Mouse (Mus musculus): ENCODE data around the gene Tldc2. TPM values are rescaled to one million over a fixed set of nuclear protein-coding genes. Genes with fewer than 3 reads are reported as not detected.
A peak's percentile ranks its signal among the peaks of the same experiment; 100 is the strongest.

The Tldc2 gene
- total RNA-seq, 2 experiments from 2014 or later = not detected

- DNase-seq (ENCODE audit: low spot score in 2 of 2) = no peak
These were observed 34.9 kb downstream of the Tldc2 start for GRCm38 (mm10) chr2:157121766-157122165.

GRCm38 (mm10) chr2:157125246-157125645, 38.4 kb downstream of the Tldc2 start:
- DNase-seq (ENCODE audit: low spot score in 2 of 2) = no peak

- no peak for DNase-seq (ENCODE audit: low spot score in 2 of 2)
These were observed 40.5 kb downstream of the Tldc2 start for GRCm38 (mm10) chr2:157127370-157127769.

GRCm38 (mm10) chr2:157128072-157128471, 41.2 kb downstream of the Tldc2 start:
- DNase-seq (ENCODE audit: low spot score in 2 of 2) = peak in 1 of 2 experiments; percentile 29

- DNase-seq (ENCODE audit: low spot score in 2 of 2) = no peak
These were observed 42.2 kb downstream of the Tldc2 start for GRCm38 (mm10) chr2:157129096-157129495.

GRCm38 (mm10) chr2:157129601-157130164, 42.8 kb downstream of the Tldc2 start:
- DNase-seq (ENCODE audit: low spot score in 2 of 2) = no peak

GRCm38 (mm10) chr2:157130813-157131514, 44.1 kb downstream of the Tldc2 start:
- no peak for DNase-seq (ENCODE audit: low spot score in 2 of 2)

- no peak for DNase-seq (ENCODE audit: low spot score in 2 of 2)
These were observed 45.2 kb downstream of the Tldc2 start for GRCm38 (mm10) chr2:157132086-157132485.

GRCm38 (mm10) chr2:157132686-157133540, 46.1 kb downstream of the Tldc2 start:
- DNase-seq (ENCODE audit: low spot score in 2 of 2) = no peak

GRCm38 (mm10) chr2:157133769-157134478, 47.1 kb downstream of the Tldc2 start:
- DNase-seq (ENCODE audit: low spot score in 2 of 2) = no peak

- DNase-seq (ENCODE audit: low spot score in 2 of 2) = no peak
These were observed 47.6 kb downstream of the Tldc2 start for GRCm38 (mm10) chr2:157134479-157134931.

GRCm38 (mm10) chr2:157135014-157135413, 48.2 kb downstream of the Tldc2 start, which contains the start of gene Samhd1:
Gene Samhd1, minus strand, starts transcription at chr2:157135265.
- peak; percentile 80 to 91 for DNase-seq (ENCODE audit: low spot score in 2 of 2)

- DNase-seq (ENCODE audit: low spot score in 2 of 2) = peak in 1 of 2 experiments; percentile 34
These were observed 48.8 kb downstream of the Tldc2 start for GRCm38 (mm10) chr2:157135529-157136120.

- DNase-seq (ENCODE audit: low spot score in 2 of 2) = no peak
These were observed 49.3 kb downstream of the Tldc2 start for GRCm38 (mm10) chr2:157136176-157136575.

- DNase-seq (ENCODE audit: low spot score in 2 of 2) = no peak
These were observed 49.8 kb downstream of the Tldc2 start for GRCm38 (mm10) chr2:157136646-157137045.

GRCm38 (mm10) chr2:157137959-157138731, 51.3 kb downstream of the Tldc2 start:
- no peak for DNase-seq (ENCODE audit: low spot score in 2 of 2)

- no peak for DNase-seq (ENCODE audit: low spot score in 2 of 2)
These were observed 52.0 kb downstream of the Tldc2 start for GRCm38 (mm10) chr2:157138808-157139207.

GRCm38 (mm10) chr2:157139251-157139802, 52.5 kb downstream of the Tldc2 start:
- DNase-seq (ENCODE audit: low spot score in 2 of 2) = no peak

GRCm38 (mm10) chr2:157141962-157142361, 55.1 kb downstream of the Tldc2 start:
- DNase-seq (ENCODE audit: low spot score in 2 of 2) = no peak

- DNase-seq (ENCODE audit: low spot score in 2 of 2) = no peak
These were observed 57.3 kb downstream of the Tldc2 start for GRCm38 (mm10) chr2:157144132-157144531.
